Mouse (Mus musculus) cerebellum, adult 2 months (tissue): ENCODE results near the gene Ptdss2. TPM values are rescaled to one million over a fixed set of nuclear protein-coding genes. Genes with fewer than 3 reads are reported as not detected.
A peak's percentile ranks its signal among the peaks of the same experiment; 100 is the strongest.

Experiments
- DNase-seq, 2 experiments: peaks; one replicate each; pipeline ENCODE4 v3.0.0; 2021
- H3K27ac ChIP-seq: fragments of 200-500 bp; 2 replicates; pipeline ENCODE4 v1.5.1; 2012; ENCODE audit warnings: low read length, control low read depth, inconsistent platforms; ENCODE audit not compliant: insufficient read depth
- H3K27me3 ChIP-seq: fragments of 200-500 bp; 2 replicates; pipeline ENCODE4 v1.6.1; 2012; ENCODE audit warnings: inconsistent platforms, mild to moderate bottlenecking, low read length, moderate library complexity; ENCODE audit not compliant: control insufficient read depth, insufficient read depth
- H3K4me1 ChIP-seq: fragments of 200-500 bp; 2 replicates; pipeline ENCODE4 v1.6.1; 2011; ENCODE audit warnings: low read length; ENCODE audit not compliant: control insufficient read depth, insufficient read depth
- H3K4me3 ChIP-seq: fragments of 200-500 bp; replicated peaks from 2 replicates; pipeline ENCODE3; 2011; ENCODE audit warnings: mild to moderate bottlenecking, low read depth, low read length, control low read depth; ENCODE audit not compliant: insufficient read depth
- CTCF ChIP-seq: fragments of 200-500 bp; IDR thresholded peaks from 2 replicates; pipeline ENCODE4 v1.5.1; 2011; ENCODE audit warnings: low read depth, mild to moderate bottlenecking, control low read depth, low read length, moderate library complexity, borderline replicate concordance; ENCODE audit not compliant: insufficient read depth
- POLR2A ChIP-seq: fragments of 200-500 bp; IDR thresholded peaks from 2 replicates; pipeline ENCODE4 v1.6.1; 2011; ENCODE audit warnings: low read length, control low read depth, borderline replicate concordance; ENCODE audit not compliant: insufficient read depth
- WGBS: fragments of 180-500 bp; shearing (Covaris S2); methylation state at CpG from one replicate; pipeline ENCODE4 v1.1.7; 2018; 5-methylcytosine and 5-hydroxymethylcytosine counted together
- polyA plus RNA-seq: library from polyadenylated mRNA; depleted of rRNA; stranded (reverse); fragments of >200 nt; gene quantifications from 2 replicates; pipeline ENCODE4 v1.2.3, GENCODE M21; 2012

The Ptdss2 gene
- polyA plus RNA-seq, 1 experiment, result 64.2 TPM

DNA sequence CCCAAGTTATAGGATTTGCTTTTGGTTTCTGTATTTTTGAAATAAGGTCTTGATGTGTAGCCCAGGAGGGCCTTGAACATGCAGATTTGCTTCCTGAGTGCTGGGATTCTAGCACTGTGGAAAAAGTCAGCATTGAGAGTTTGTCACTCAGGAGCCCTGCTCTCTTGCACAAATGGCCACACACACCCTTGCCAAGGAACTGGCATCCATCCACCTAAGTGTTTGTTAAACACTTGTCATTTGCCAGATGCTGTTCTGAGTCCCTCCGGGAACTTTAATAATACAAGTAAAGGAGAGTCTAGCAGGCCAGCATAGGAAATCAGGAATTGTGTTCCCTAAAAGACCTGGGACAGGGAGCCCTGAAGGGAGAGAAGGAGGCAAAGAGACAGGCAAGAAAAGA, 47.1 kb downstream of the Ptdss2 start:
- TF ChIP-seq CTCF, result no peak
- TF ChIP-seq POLR2A, result no peak
- Histone ChIP-seq H3K27ac (no peak overlapping the region), H3K27me3 (no peaks in the 10 kb centered on the region)

DNA sequence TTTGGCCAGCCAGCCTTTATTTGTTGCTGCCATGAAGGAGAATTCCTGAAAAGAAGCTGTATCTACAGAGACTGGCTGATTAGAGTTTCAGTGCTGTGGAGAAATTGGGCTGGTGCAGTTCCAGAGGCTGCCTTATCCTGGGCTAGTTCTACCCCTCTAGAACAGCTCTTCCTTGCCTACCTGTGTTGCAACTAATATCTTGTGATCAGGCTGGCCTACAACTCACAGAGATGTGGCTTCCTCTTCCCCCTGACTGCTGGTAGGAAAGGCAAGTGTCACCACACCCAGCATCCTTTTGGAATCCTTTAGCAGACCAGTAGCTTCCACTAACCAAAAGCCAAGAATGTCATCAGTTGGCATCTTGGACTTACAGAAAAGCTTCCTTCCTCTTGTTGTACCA, 47.7 kb downstream of the Ptdss2 start:
- DNase-seq, result no peak
- peaks cover 14% of the 10 kb centered on the region; the same call in 1 of the 2 replicates for H3K4me1 ChIP-seq
- no peaks in the 10 kb centered on the region for H3K27me3 ChIP-seq
- H3K27ac ChIP-seq, result no peak overlapping the region
- no peak overlapping the region for H3K4me3 ChIP-seq
- TF ChIP-seq CTCF, result no peak
- no peak for TF ChIP-seq POLR2A

More for the DNA sequence above, 47.1 kb downstream of the Ptdss2 start:
- DNase-seq, result no peak
- Histone ChIP-seq H3K4me3 (no peak overlapping the region), H3K4me1 (peaks cover 14% of the 10 kb centered on the region; the same call in 1 of the 2 replicates)
- 24% methylated on average over 1 of the region's 1 CpGs for WGBS

DNA sequence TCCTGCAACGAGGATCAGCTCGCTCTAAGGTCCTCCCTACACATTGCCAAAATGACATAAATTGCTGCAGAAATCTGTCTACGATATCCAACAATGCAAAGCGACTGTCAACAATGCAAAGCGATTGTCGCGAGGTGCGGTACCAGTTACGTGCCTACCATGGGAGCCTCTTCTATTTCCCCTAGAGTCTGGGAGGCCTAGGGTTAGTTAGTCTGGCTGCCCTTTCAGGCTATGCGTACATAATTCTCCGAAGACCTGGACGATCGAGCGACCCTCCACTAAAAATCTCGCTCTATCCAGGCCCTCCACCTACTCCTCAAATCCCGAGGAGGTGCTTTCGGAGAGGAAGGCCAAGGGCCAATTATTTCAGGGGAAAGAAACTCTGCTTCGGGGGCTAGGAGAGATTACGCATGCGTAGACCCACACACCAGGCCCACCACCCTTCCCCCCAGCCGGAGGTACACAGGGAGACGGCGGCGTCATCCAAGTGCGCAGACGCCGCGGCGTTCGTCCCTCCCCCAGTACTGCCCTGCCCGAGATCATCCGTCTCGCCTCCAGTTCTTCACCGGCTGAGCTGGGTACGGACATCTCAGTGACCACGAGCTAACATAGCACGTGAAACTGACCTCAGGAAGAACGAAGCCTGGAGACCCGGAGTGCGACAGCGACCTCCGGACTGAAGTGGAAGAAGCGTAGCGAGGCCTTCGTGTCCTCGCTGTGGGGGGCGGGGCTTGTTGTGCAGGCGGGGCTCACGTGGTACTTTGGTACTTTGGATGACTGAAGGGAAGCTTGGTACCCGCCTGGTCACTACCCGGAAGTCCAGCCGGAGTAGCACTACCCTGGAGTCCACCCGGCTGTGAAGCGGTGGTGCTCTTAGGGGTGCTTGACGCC, 50.2 kb downstream of the Ptdss2 start, which contains the start of gene Rnh1:
TSS of gene Rnh1 (minus strand) at position 742 of the 891 bp plus-strand sequence.
- TF ChIP-seq CTCF (no peak), POLR2A (peak; percentile 98)
- Histone ChIP-seq H3K27ac (peak within 1 kb of the TSS; percentile 84), H3K27me3 (no peaks in the 10 kb centered on the region), H3K4me1 (peaks cover 14% of the 10 kb centered on the region; the same call in 1 of the 2 replicates), H3K4me3 (peak within 1 kb of the TSS; percentile 84)
- under 1% methylated on average over 55 of the region's 55 CpGs for WGBS
- DNase-seq, result peak; percentile 92 to 94

DNA sequence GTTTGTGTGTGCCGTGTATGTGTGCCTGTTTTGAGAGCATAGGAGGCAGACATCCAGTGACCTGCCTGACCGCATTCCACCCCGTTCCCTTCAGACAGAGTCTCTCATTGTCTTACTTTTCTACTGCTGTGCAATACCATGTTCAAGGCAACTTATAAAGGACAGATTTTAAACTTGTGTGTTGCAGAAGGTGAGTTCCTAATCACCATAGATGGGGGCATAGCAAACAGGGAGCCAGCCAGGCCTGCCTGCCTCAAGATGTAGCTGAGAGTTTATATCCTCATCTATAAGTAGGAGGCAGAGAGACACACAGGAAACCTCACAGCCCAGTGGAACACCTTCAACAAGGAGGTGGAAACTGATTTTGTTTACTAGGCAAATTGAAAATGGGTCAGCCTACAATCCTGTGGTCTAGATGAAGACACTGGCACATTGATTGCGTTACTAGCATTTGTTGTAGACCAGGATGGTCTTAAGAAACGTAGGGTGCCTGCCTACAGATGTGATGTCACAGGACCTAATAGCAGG, 51.2 kb downstream of the Ptdss2 start:
- 83% methylated on average over 5 of the region's 5 CpGs for whole genome bisulfite sequencing
- no peak for TF ChIP-seq POLR2A
- TF ChIP-seq CTCF, result no peak
- H3K4me3 ChIP-seq, result peak overlapping the region; percentile 29
- H3K4me1 ChIP-seq, result peaks cover 9% of the 10 kb centered on the region; the same call in 1 of the 2 replicates
- DNase-seq, result no peak
- H3K27ac ChIP-seq, result no peak overlapping the region
- H3K27me3 ChIP-seq, result no peaks in the 10 kb centered on the region

DNA sequence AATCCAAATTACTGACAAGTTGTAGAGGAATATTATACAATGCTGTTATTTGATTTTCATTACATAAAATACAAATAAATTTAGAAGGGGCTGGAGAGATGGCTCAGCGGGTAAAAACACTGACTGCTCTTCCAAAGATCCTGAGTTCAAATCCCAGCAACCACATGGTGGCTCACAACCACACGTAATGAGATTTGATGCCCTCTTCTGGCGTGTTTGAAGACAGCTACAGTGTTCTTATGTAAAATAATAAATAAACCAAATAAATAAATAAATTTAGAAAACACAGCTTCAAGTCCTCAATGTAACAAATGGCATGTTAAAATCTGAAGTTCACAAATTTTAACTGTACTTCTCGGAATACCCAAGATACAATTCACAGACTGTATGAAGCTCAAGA, 52.9 kb downstream of the Ptdss2 start:
- Histone ChIP-seq H3K27me3 (no peaks in the 10 kb centered on the region), H3K27ac (no peak overlapping the region), H3K4me3 (no peak overlapping the region), H3K4me1 (peaks cover 5% of the 10 kb centered on the region; the same call in 1 of the 2 replicates)
- TF ChIP-seq CTCF, result no peak
- no peak for TF ChIP-seq POLR2A
- no peak for DNase-seq
- 81% methylated on average over 4 of the region's 4 CpGs for WGBS

DNA sequence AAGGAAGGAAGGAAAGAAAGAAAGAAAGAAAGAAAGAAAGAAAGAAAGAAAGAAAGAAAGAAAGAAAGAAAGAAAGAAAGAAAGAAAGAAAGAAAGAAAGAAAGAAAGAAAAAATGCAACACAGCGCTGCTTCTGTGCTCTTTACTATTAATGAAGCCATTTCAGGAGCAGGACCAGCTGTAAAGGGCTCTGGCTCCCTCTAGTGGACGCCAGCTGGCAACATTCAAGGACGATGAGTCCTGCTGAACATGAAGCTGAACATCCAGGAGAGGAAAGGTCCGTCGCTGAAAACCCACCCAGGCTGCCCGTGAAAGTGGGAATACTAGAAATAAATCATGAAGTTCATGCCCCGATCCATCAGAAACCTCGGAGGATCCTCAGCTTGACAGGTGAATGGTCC, 54.0 kb downstream of the Ptdss2 start:
- Histone ChIP-seq H3K4me1 (peaks cover 5% of the 10 kb centered on the region; the same call in 1 of the 2 replicates), H3K27ac (no peak overlapping the region), H3K4me3 (no peak overlapping the region), H3K27me3 (no peaks in the 10 kb centered on the region)
- WGBS, result 2% methylated on average over 8 of the region's 8 CpGs
- DNase-seq, result peak; percentile 83 to 87
- TF ChIP-seq POLR2A (no peak), CTCF (peak; percentile 97)

DNA sequence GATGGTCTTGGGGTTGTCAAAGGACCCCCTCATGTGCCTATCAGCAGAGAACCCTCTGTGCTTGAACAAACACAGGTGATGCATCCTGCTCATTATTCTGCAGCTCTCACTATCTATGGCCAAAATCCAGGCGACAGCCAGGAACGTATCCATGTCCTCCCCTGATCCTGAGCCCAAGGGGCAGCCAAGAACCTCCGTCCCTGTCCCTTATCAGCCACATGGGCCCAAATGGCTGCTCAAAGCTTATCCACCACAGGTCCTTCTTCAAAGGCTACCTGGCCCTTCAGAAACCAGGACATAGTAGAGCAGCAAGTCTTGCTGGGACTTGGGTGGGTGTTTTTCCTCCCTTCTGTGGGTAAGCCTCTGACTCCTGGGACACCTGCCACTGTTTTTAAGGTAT, 66.0 kb downstream of the Ptdss2 start:
- WGBS, result 71% methylated on average over 3 of the region's 3 CpGs
- no peak overlapping the region for H3K4me3 ChIP-seq
- H3K4me1 ChIP-seq, result peaks cover 11% of the 10 kb centered on the region
- no peaks in the 10 kb centered on the region for H3K27me3 ChIP-seq
- no peak overlapping the region for H3K27ac ChIP-seq
- no peak for TF ChIP-seq CTCF
- TF ChIP-seq POLR2A, result no peak
- DNase-seq, result no peak
